Mouse (Mus musculus): ENCODE data around the gene Pdcd1lg2. TPM values are rescaled to one million over a fixed set of nuclear protein-coding genes. Genes with fewer than 3 reads are reported as not detected.

The Pdcd1lg2 gene
- polyA plus RNA-seq, 1 experiment from 2014 or later: not detected

GRCm38 (mm10) chr19:29487326-29488072, 76.8 kb downstream of the Pdcd1lg2 start:
- WGBS: 87% methylated on average over 14 of the region's 14 CpGs
- no peak overlapping the region for H3K27ac ChIP-seq (replicated peaks; ENCODE audit: low read depth, low read length)
- ATAC-seq (ENCODE audit: low read depth) (no peak), DNase-seq (ENCODE audit: low spot score) (no peak)
- no peaks in the 10 kb centered on the region for H3K27me3 ChIP-seq (replicated peaks; ENCODE audit: control insufficient read depth, insufficient read depth, low read length)
- no peaks in the 10 kb centered on the region for H3K9me3 ChIP-seq (ENCODE audit: control insufficient read depth, low read length)
- H3K9ac ChIP-seq (ENCODE audit: low read depth, low read length): no peak overlapping the region
- H3K4me1 ChIP-seq (ENCODE audit: control insufficient read depth, insufficient read depth, low read length): peaks cover 5% of the 10 kb centered on the region
- H3K4me3 ChIP-seq (ENCODE audit: low read depth, low read length): no peak overlapping the region
- H3K36me3 ChIP-seq (ENCODE audit: control insufficient read depth, insufficient read depth, low read length): no peaks in the 10 kb centered on the region
- no peak overlapping the region for H3K4me2 ChIP-seq (ENCODE audit: low read depth, low read length)

GRCm38 (mm10) chr19:29488073-29488390, 77.3 kb downstream of the Pdcd1lg2 start:
- Histone ChIP-seq H3K27me3 (replicated peaks; ENCODE audit: control insufficient read depth, insufficient read depth, low read length) (no peaks in the 10 kb centered on the region), H3K9ac (ENCODE audit: low read depth, low read length) (no peak overlapping the region), H3K4me3 (ENCODE audit: low read depth, low read length) (no peak overlapping the region), H3K4me2 (ENCODE audit: low read depth, low read length) (no peak overlapping the region), H3K27ac (replicated peaks; ENCODE audit: low read depth, low read length) (no peak overlapping the region), H3K4me1 (ENCODE audit: control insufficient read depth, insufficient read depth, low read length) (peaks cover 5% of the 10 kb centered on the region), H3K9me3 (ENCODE audit: control insufficient read depth, low read length) (no peaks in the 10 kb centered on the region), H3K36me3 (ENCODE audit: control insufficient read depth, insufficient read depth, low read length) (no peaks in the 10 kb centered on the region)
- DNase-seq (ENCODE audit: low spot score) (no peak), ATAC-seq (ENCODE audit: low read depth) (no peak)
- WGBS: 60% methylated on average over 6 of the region's 6 CpGs

- Histone ChIP-seq H3K36me3 (ENCODE audit: control insufficient read depth, insufficient read depth, low read length) (no peaks in the 10 kb centered on the region), H3K9me3 (ENCODE audit: control insufficient read depth, low read length) (no peaks in the 10 kb centered on the region), H3K27ac (replicated peaks; ENCODE audit: low read depth, low read length) (no peak overlapping the region), H3K9ac (ENCODE audit: low read depth, low read length) (no peak overlapping the region), H3K27me3 (replicated peaks; ENCODE audit: control insufficient read depth, insufficient read depth, low read length) (no peaks in the 10 kb centered on the region), H3K4me3 (ENCODE audit: low read depth, low read length) (no peak overlapping the region), H3K4me1 (ENCODE audit: control insufficient read depth, insufficient read depth, low read length) (peaks cover 5% of the 10 kb centered on the region), H3K4me2 (ENCODE audit: low read depth, low read length) (no peak overlapping the region)
- DNase-seq (ENCODE audit: low spot score): no peak
- ATAC-seq (ENCODE audit: low read depth): no peak
- 46% methylated on average over 10 of the region's 10 CpGs for WGBS
Measured at GRCm38 (mm10) chr19:29488420-29488819, 77.7 kb downstream of the Pdcd1lg2 start.

GRCm38 (mm10) chr19:29489785-29490284, 79.1 kb downstream of the Pdcd1lg2 start:
- Histone ChIP-seq H3K4me2 (ENCODE audit: low read depth, low read length) (no peak overlapping the region), H3K27ac (replicated peaks; ENCODE audit: low read depth, low read length) (no peak overlapping the region), H3K9me3 (ENCODE audit: control insufficient read depth, low read length) (no peaks in the 10 kb centered on the region), H3K27me3 (replicated peaks; ENCODE audit: control insufficient read depth, insufficient read depth, low read length) (no peaks in the 10 kb centered on the region), H3K4me1 (ENCODE audit: control insufficient read depth, insufficient read depth, low read length) (peaks cover 5% of the 10 kb centered on the region; the same call in 1 of the 2 replicates), H3K36me3 (ENCODE audit: control insufficient read depth, insufficient read depth, low read length) (no peaks in the 10 kb centered on the region), H3K9ac (ENCODE audit: low read depth, low read length) (no peak overlapping the region), H3K4me3 (ENCODE audit: low read depth, low read length) (no peak overlapping the region)
- DNase-seq (ENCODE audit: low spot score) (no peak), ATAC-seq (ENCODE audit: low read depth) (no peak)
- 60% methylated on average over 3 of the region's 3 CpGs for WGBS

GRCm38 (mm10) chr19:29491467-29491866, 80.7 kb downstream of the Pdcd1lg2 start:
- DNase-seq (ENCODE audit: low spot score) (no peak), ATAC-seq (ENCODE audit: low read depth) (no peak)
- Histone ChIP-seq H3K36me3 (ENCODE audit: control insufficient read depth, insufficient read depth, low read length) (no peaks in the 10 kb centered on the region), H3K4me3 (ENCODE audit: low read depth, low read length) (no peak overlapping the region), H3K9ac (ENCODE audit: low read depth, low read length) (no peak overlapping the region), H3K27ac (replicated peaks; ENCODE audit: low read depth, low read length) (no peak overlapping the region), H3K9me3 (ENCODE audit: control insufficient read depth, low read length) (no peaks in the 10 kb centered on the region), H3K27me3 (replicated peaks; ENCODE audit: control insufficient read depth, insufficient read depth, low read length) (no peaks in the 10 kb centered on the region), H3K4me2 (ENCODE audit: low read depth, low read length) (no peak overlapping the region), H3K4me1 (ENCODE audit: control insufficient read depth, insufficient read depth, low read length) (no peaks in the 10 kb centered on the region)
- WGBS: 65% methylated on average over 9 of the region's 9 CpGs

- Histone ChIP-seq H3K27ac (replicated peaks; ENCODE audit: low read depth, low read length) (no peak overlapping the region), H3K27me3 (replicated peaks; ENCODE audit: control insufficient read depth, insufficient read depth, low read length) (no peaks in the 10 kb centered on the region), H3K4me2 (ENCODE audit: low read depth, low read length) (no peak overlapping the region), H3K9me3 (ENCODE audit: control insufficient read depth, low read length) (no peaks in the 10 kb centered on the region), H3K4me3 (ENCODE audit: low read depth, low read length) (no peak overlapping the region), H3K36me3 (ENCODE audit: control insufficient read depth, insufficient read depth, low read length) (no peaks in the 10 kb centered on the region), H3K9ac (ENCODE audit: low read depth, low read length) (no peak overlapping the region), H3K4me1 (ENCODE audit: control insufficient read depth, insufficient read depth, low read length) (no peaks in the 10 kb centered on the region)
- DNase-seq (ENCODE audit: low spot score) (no peak), ATAC-seq (ENCODE audit: low read depth) (no peak)
- WGBS: 66% methylated on average over 4 of the region's 4 CpGs
Measured at GRCm38 (mm10) chr19:29494454-29494853, 83.7 kb downstream of the Pdcd1lg2 start.

GRCm38 (mm10) chr19:29496001-29496597, 85.4 kb downstream of the Pdcd1lg2 start:
- Histone ChIP-seq H3K4me2 (ENCODE audit: low read depth, low read length) (no peak overlapping the region), H3K4me3 (ENCODE audit: low read depth, low read length) (no peak overlapping the region)

GRCm38 (mm10) chr19:29496786-29497557, 86.3 kb downstream of the Pdcd1lg2 start:
- Histone ChIP-seq H3K9me3 (ENCODE audit: control insufficient read depth, low read length) (no peaks in the 10 kb centered on the region), H3K4me3 (ENCODE audit: low read depth, low read length) (no peak overlapping the region), H3K27ac (replicated peaks; ENCODE audit: low read depth, low read length) (no peak overlapping the region), H3K4me1 (ENCODE audit: control insufficient read depth, insufficient read depth, low read length) (peaks cover 4% of the 10 kb centered on the region; the same call in 1 of the 2 replicates), H3K9ac (ENCODE audit: low read depth, low read length) (no peak overlapping the region), H3K27me3 (replicated peaks; ENCODE audit: control insufficient read depth, insufficient read depth, low read length) (no peaks in the 10 kb centered on the region), H3K36me3 (ENCODE audit: control insufficient read depth, insufficient read depth, low read length) (no peaks in the 10 kb centered on the region), H3K4me2 (ENCODE audit: low read depth, low read length) (no peak overlapping the region)
- ATAC-seq (ENCODE audit: low read depth) (no peak), DNase-seq (ENCODE audit: low spot score) (no peak)
- WGBS: 81% methylated on average over 7 of the region's 7 CpGs

More at GRCm38 (mm10) chr19:29496001-29496597, 85.4 kb downstream of the Pdcd1lg2 start:
- 47% methylated on average over 6 of the region's 6 CpGs for WGBS
- H3K4me1 ChIP-seq (ENCODE audit: control insufficient read depth, insufficient read depth, low read length): peaks cover 3% of the 10 kb centered on the region; the same call in 1 of the 2 replicates
- no peaks in the 10 kb centered on the region for H3K36me3 ChIP-seq (ENCODE audit: control insufficient read depth, insufficient read depth, low read length)
- H3K27me3 ChIP-seq (replicated peaks; ENCODE audit: control insufficient read depth, insufficient read depth, low read length): no peaks in the 10 kb centered on the region
- no peak for ATAC-seq (ENCODE audit: low read depth)
- no peaks in the 10 kb centered on the region for H3K9me3 ChIP-seq (ENCODE audit: control insufficient read depth, low read length)
- H3K9ac ChIP-seq (ENCODE audit: low read depth, low read length): no peak overlapping the region
- no peak for DNase-seq (ENCODE audit: low spot score)
- no peak overlapping the region for H3K27ac ChIP-seq (replicated peaks; ENCODE audit: low read depth, low read length)
